Mouse (Mus musculus) hindbrain, embryonic 14.5 days (tissue): ENCODE data around the gene Prrt3. TPM values are rescaled to one million over a fixed set of nuclear protein-coding genes. Genes with fewer than 3 reads are reported as not detected.

Experiments
- ATAC-seq: fragments of 200-750 bp; cut with Nextera tagmentation; 2 replicates; pipeline ENCODE4 v1.8.0; 2017; ENCODE audit warnings: moderate number of reproducible peaks, mild to moderate bottlenecking, moderate TSS enrichment, moderate library complexity; ENCODE audit not compliant: low FRiP score
- DNase-seq: peaks from one replicate; pipeline ENCODE4 v3.0.0-alpha.2; 2015; ENCODE audit warnings: low spot score
- H3K27ac ChIP-seq: fragments of 300-500 bp; sonication (generic); 2 replicates; pipeline ENCODE4 v1.5.1; 2014; ENCODE audit warnings: mild to moderate bottlenecking, moderate library complexity
- H3K27me3 ChIP-seq: fragments of 300-500 bp; sonication (generic); 2 replicates; pipeline ENCODE4 v1.6.1; 2014; ENCODE audit warnings: mild to moderate bottlenecking, low read length, mixed read lengths; ENCODE audit not compliant: control insufficient read depth, insufficient read depth
- H3K36me3 ChIP-seq: fragments of 300-500 bp; sonication (generic); replicated peaks from 2 replicates; pipeline ENCODE4 v1.6.1; 2014; ENCODE audit not compliant: control insufficient read depth, insufficient read depth
- H3K4me1 ChIP-seq: fragments of 300-500 bp; sonication (generic); replicated peaks from 2 replicates; pipeline ENCODE4 v1.6.1; 2014; ENCODE audit warnings: antibody characterized with exemption, low read length, mixed read lengths; ENCODE audit not compliant: control insufficient read depth, insufficient read depth
- H3K4me2 ChIP-seq: fragments of 300-500 bp; sonication (generic); replicated peaks from 2 replicates; pipeline ENCODE4 v1.6.1; 2014; ENCODE audit warnings: mild to moderate bottlenecking, moderate library complexity
- H3K4me3 ChIP-seq: fragments of 300-500 bp; sonication (generic); replicated peaks from 2 replicates; pipeline ENCODE4 v1.5.1; 2014; ENCODE audit warnings: mild to moderate bottlenecking, low read length
- H3K9ac ChIP-seq: fragments of 300-500 bp; sonication (generic); 2 replicates; pipeline ENCODE4 v1.6.1; 2014
- H3K9me3 ChIP-seq: fragments of 300-500 bp; sonication (generic); 2 replicates; pipeline ENCODE4 v1.6.1; 2016; ENCODE audit warnings: low read length; ENCODE audit not compliant: control insufficient read depth
- WGBS: fragments of 180-500 bp; shearing (Covaris S2); extraction: QIAGEN DNeasy Blood & Tissue Kit; methylation state at CpG from one replicate; pipeline ENCODE4 v1.1.7; 2014; 5-methylcytosine and 5-hydroxymethylcytosine counted together
- polyA plus RNA-seq: library from polyadenylated mRNA; unstranded; fragments of >200 nt; fragmentation: Nextera tagmentation; extraction: Ambion mirVana; gene quantifications from 2 replicates; pipeline ENCODE4 v1.2.1, GENCODE M21; 2014

Prrt3 gene
- polyA plus RNA-seq, 1 experiment from 2014 or later, result 10.5 TPM

DNA sequence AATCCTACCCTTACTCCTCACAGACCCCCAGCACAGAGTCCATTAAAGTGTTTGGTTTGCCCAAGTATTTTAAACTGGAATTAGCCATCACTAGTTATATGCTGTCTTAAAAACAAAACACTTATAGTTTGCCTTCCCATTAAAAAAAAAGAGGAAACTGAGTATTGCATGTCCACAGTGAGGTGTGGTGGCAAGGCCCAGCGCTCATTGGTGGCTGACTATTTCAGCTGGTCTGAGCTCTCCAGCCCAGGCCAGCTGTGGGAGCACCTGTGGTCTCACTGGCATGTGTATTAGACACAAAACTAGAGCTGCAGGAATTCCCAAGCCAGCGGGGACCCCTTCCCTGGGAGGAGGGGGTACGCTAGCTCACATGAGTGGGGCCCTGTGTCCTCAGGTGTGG is 33.2 kb downstream of the Prrt3 start:
- Histone ChIP-seq H3K36me3 (no peaks in the 10 kb centered on the region), H3K9ac (no peak overlapping the region; the same call in 1 of the 2 replicates), H3K4me3 (no peak overlapping the region), H3K27ac (no peak overlapping the region), H3K27me3 (peaks cover 23% of the 10 kb centered on the region; the same call in 1 of the 2 replicates), H3K4me2 (no peak overlapping the region), H3K4me1 (peaks cover 7% of the 10 kb centered on the region; the same call in 1 of the 2 replicates), H3K9me3 (no peaks in the 10 kb centered on the region)
- no peak for DNase-seq
- WGBS, result 71% methylated on average over 3 of the region's 3 CpGs
- 0 out of 2 replicates have a peak, but pooled peaks have one; percentile 7 for ATAC-seq

DNA sequence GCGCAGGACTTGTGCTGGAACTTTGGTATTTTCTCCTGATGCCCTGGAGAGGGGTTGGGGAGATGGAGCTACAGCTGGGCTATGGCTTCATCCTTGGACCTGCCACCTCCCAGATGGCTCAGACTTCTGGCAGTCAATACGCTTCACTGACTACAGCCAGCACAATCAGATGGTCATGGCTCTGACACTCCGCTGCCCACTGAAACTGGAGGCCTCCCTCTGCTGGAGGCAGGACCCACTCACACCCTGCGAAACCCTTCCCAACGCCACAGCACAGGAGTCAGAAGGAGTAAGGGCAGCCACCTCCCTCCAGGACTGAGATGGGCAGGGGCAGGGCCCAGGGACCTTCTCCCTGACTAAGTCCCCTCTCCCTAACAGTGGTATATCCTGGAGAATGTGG is 36.1 kb downstream of the Prrt3 start:
- peaks cover 17% of the 10 kb centered on the region; the same call in 1 of the 2 replicates for H3K27me3 ChIP-seq
- no peak overlapping the region for H3K9ac ChIP-seq
- no peak overlapping the region for H3K4me3 ChIP-seq
- 56% methylated on average over 5 of the region's 5 CpGs for WGBS
- peaks cover 7% of the 10 kb centered on the region; the same call in 1 of the 2 replicates for H3K4me1 ChIP-seq
- ATAC-seq, result no peak
- DNase-seq, result no peak
- H3K4me2 ChIP-seq, result no peak overlapping the region
- H3K36me3 ChIP-seq, result no peaks in the 10 kb centered on the region
- no peaks in the 10 kb centered on the region for H3K9me3 ChIP-seq
- H3K27ac ChIP-seq, result no peak overlapping the region

DNA sequence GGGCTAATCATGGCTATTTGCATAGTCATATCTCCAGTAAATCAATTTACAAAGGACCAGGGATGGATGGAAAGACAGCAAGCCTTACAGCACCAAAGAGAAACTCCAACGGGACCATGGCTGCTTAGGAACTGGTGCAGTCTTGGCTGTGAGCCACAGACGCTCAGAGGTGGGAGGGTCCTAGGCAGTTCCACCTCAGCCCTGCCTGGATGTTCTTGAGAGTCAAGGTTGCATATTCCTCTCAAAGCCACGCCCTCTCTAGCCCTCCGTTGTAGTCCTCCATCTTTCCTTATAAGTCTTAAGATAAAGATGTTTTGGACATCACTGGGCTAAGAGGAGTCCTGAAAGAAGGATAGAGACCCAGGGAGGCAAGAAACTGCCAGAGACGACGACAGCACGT is 37.7 kb downstream of the Prrt3 start:
- Histone ChIP-seq H3K27ac (no peak overlapping the region), H3K4me3 (no peak overlapping the region), H3K4me1 (no peaks in the 10 kb centered on the region), H3K9me3 (no peaks in the 10 kb centered on the region), H3K4me2 (no peak overlapping the region), H3K27me3 (peaks cover 3% of the 10 kb centered on the region; the same call in 1 of the 2 replicates), H3K36me3 (no peaks in the 10 kb centered on the region), H3K9ac (no peak overlapping the region)
- no peak for DNase-seq
- WGBS, result 68% methylated on average over 7 of the region's 7 CpGs
- ATAC-seq, result no peak

DNA sequence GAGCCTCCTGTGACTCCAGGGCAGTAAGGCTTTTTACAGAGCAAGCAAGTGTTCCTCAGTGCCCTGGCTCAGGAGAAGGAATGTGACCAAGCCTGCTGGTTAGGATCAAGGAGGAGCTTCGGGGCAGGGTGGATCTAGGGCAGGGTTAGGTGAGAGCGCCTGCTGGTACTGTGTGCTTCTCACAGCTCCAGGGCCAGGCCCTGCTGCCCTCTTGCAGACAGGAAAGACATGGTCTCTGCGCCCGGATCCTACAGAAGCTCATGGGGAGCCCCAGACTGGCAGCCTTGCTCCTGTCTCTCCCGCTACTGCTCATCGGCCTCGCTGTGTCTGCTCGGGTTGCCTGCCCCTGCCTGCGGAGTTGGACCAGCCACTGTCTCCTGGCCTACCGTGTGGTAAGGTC is 43.1 kb downstream of the Prrt3 start:
- WGBS, result 81% methylated on average over 10 of the region's 10 CpGs
- DNase-seq (no peak), ATAC-seq (no peak)
- Histone ChIP-seq H3K27ac (no peak overlapping the region), H3K9me3 (no peaks in the 10 kb centered on the region), H3K4me2 (no peak overlapping the region), H3K9ac (no peak overlapping the region), H3K4me3 (no peak overlapping the region), H3K36me3 (no peaks in the 10 kb centered on the region), H3K27me3 (no peaks in the 10 kb centered on the region), H3K4me1 (no peaks in the 10 kb centered on the region)

DNA sequence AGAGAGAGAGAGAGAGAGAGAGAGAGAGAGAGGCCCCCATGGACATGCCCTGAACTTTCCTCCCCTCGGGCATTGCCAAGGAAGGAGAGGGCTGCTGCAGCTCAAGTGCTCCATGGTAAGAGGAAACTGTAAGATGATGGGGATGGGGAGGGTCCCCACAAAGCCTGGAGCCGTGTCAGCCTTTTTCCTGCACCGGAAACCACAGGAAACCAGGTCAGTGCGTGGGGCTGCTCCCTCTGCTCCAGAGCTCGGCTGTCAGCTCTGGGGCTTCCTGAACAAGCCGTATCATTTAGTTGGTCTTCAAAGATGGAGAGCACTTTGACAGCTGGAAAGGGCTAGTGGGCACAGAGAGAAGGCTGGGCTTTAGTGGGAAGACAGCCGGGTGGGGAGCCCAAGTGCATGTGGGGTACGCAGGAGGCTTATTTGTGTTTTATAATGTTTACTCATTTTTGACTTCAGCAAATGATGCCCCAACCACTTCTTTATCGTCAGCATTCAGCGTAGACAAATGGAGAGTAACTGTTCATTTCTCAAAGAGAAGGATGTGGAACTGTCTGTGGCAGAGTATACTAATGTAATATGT is 43.7 kb downstream of the Prrt3 start, which contains the start of gene Il17re:
Gene Il17re (plus strand): TSS at position 533 of the 583 bp plus-strand sequence.
- Histone ChIP-seq H3K4me2 (no peak within 1 kb of the TSS), H3K27ac (no peak within 1 kb of the TSS), H3K9me3 (no peaks in the 10 kb centered on the region), H3K4me3 (no peak within 1 kb of the TSS), H3K4me1 (no peaks in the 10 kb centered on the region), H3K36me3 (no peaks in the 10 kb centered on the region), H3K27me3 (no peaks in the 10 kb centered on the region), H3K9ac (no peak within 1 kb of the TSS)
- DNase-seq (no peak), ATAC-seq (no peak)
- 82% methylated on average over 10 of the region's 10 CpGs for WGBS

DNA sequence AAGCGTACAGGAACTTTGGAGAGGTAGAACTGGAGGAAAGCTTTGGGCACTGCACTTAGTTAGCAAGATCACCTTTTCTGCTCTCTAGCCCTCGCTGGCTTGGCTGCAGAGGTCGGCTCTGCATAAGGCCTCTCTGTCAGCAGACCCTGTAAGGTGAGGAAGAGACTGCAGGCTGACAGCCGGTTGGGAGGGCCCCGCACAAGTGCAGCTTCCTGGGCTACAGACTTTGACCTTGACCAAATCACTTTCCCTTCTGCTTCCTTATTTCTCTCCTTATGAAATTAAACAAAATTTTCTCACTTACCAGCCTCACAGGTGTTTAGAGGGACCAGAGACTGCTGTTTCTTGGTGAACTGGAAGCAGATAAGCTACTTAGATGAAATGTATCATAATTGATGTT is 46.7 kb downstream of the Prrt3 start:
- no peaks in the 10 kb centered on the region for H3K27me3 ChIP-seq
- no peak overlapping the region for H3K4me3 ChIP-seq
- H3K4me1 ChIP-seq, result no peaks in the 10 kb centered on the region
- DNase-seq (no peak), ATAC-seq (no peak)
- H3K4me2 ChIP-seq, result no peak overlapping the region
- 73% methylated on average over 5 of the region's 5 CpGs for WGBS
- no peak overlapping the region for H3K9ac ChIP-seq
- no peaks in the 10 kb centered on the region for H3K36me3 ChIP-seq
- H3K9me3 ChIP-seq, result no peaks in the 10 kb centered on the region
- no peak overlapping the region for H3K27ac ChIP-seq

DNA sequence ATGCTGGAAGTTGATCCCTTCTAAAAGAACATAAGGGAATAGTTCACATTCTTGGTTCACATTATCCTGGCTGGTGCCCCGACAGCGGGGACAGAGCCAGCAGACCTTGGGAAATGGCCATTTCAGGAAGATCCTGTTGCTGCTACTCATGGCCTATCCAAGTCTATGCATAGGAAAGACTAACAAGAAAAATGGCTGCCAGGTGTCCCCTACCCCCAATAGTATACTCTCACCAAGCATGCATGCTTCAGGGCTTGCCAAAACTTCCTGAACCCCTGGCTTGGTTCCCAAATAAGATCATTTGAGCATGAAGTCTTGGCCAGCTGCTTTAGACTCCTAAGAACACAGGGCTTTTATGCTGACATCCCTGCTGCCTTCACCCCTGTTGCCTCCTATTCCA is 49.9 kb downstream of the Prrt3 start:
- H3K9ac ChIP-seq, result no peak overlapping the region
- WGBS, result 84% methylated on average over 2 of the region's 2 CpGs
- H3K36me3 ChIP-seq, result peaks cover 24% of the 10 kb centered on the region
- H3K9me3 ChIP-seq, result no peaks in the 10 kb centered on the region
- no peak overlapping the region for H3K4me3 ChIP-seq
- ATAC-seq, result no peak
- no peaks in the 10 kb centered on the region for H3K4me1 ChIP-seq
- no peak overlapping the region for H3K4me2 ChIP-seq
- no peak overlapping the region for H3K27ac ChIP-seq
- DNase-seq, result no peak
- H3K27me3 ChIP-seq, result no peaks in the 10 kb centered on the region

DNA sequence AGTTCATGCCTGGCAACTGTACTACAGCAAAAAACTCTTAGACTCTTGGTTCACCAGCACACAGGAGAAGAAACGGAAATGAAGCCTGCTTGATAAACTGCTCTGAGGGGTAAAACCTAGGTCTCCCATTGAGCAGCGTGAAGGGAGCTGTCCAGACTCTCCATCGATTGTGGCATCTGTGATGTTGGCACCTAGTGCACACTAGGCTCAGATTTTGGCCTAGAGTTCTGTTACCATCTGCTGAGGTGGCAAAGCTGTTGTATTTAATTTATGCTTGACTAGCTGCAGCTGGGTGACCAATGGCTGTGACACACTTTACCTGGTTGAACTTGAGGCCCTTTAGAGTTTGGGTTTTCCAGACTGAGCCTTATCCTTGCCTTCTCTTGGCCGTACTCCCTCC is 54.1 kb downstream of the Prrt3 start:
- Histone ChIP-seq H3K27me3 (no peaks in the 10 kb centered on the region), H3K9me3 (no peaks in the 10 kb centered on the region), H3K9ac (no peak overlapping the region), H3K4me1 (peaks cover 9% of the 10 kb centered on the region), H3K4me2 (no peak overlapping the region), H3K4me3 (no peak overlapping the region), H3K27ac (no peak overlapping the region), H3K36me3 (peaks cover 31% of the 10 kb centered on the region)
- WGBS, result 96% methylated on average over 4 of the region's 4 CpGs
- no peak for ATAC-seq
- no peak for DNase-seq

DNA sequence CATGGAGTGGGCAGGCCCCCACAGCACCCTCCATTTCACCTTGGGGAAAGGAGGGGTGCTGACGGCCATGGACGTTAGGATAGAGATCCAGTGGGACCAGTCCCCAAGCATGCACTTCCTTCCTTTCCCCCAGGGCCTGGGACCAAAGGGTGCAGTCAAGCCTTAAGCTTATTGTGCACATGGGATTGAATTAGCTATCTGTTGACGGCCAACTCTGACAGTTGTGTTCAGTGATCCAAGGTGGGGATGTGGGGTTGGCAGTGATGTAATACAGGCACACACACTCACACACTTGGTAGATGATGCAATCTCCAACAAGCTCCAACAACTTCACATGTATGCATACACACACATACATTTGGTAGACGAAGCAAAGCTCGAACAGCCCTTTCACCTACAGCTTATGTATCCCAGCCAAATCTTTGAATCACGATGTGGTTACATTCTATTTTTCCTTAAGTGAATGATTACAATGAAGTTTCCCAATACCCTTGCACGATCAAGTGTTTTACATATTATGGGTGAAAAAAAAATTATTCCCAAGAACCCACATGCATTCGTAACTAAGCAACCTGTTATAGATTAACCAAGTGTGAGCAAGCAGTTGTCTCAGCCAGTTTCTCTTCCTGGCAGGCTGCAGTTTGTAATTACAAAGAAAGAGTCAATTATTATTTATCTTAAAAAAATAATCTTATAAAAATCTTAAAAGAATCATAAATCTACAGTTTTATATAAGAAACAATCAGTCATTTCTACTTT is 57.3 kb downstream of the Prrt3 start:
- 83% methylated on average over 6 of the region's 8 CpGs for WGBS
- Histone ChIP-seq H3K4me3 (no peak overlapping the region), H3K4me2 (no peak overlapping the region), H3K4me1 (peaks cover 12% of the 10 kb centered on the region), H3K9ac (no peak overlapping the region), H3K27ac (no peak overlapping the region), H3K27me3 (no peaks in the 10 kb centered on the region), H3K9me3 (no peaks in the 10 kb centered on the region), H3K36me3 (peaks cover 31% of the 10 kb centered on the region)
- DNase-seq, result no peak
- no peak for ATAC-seq
